Mouse (Mus musculus): ENCODE results near the gene Cramp1l. TPM values are rescaled to one million over a fixed set of nuclear protein-coding genes. Genes with fewer than 3 reads are reported as not detected.

Cramp1l gene
- polyA plus RNA-seq, 1 experiment from 2014 or later, result 9.1 TPM

Other genes with a start within 250 kb of the Cramp1l start
- 0.10 TPM in 1 of 2 replicates, not detected in the other for gene Meiob, start 211.5 kb downstream of the Cramp1l start, polyA plus RNA-seq (2016; fragmentation: Nextera tagmentation; extraction: Ambion mirVana)
- 30.7 and 34.3 TPM in 2 replicates for gene Hagh, start 175.6 kb downstream of the Cramp1l start, polyA plus RNA-seq (2016; fragmentation: Nextera tagmentation; extraction: Ambion mirVana)
- 18.4 and 20.7 TPM in 2 replicates for gene Fahd1, start 165.4 kb downstream of the Cramp1l start, polyA plus RNA-seq (2016; fragmentation: Nextera tagmentation; extraction: Ambion mirVana)
- 0.58 and 0.65 TPM in 2 replicates for gene Igfals, start 149.8 kb downstream of the Cramp1l start, polyA plus RNA-seq (2016; fragmentation: Nextera tagmentation; extraction: Ambion mirVana)
- gene Nubp2, start 129.4 kb downstream of the Cramp1l start, polyA plus RNA-seq (2016; fragmentation: Nextera tagmentation; extraction: Ambion mirVana), result 90.0 and 95.5 TPM in 2 replicates
- gene Spsb3, start 129.1 kb downstream of the Cramp1l start, polyA plus RNA-seq (2016; fragmentation: Nextera tagmentation; extraction: Ambion mirVana), result 48.9 and 53.4 TPM in 2 replicates
- 30.8 and 36.3 TPM in 2 replicates for gene Eme2, start 120.7 kb downstream of the Cramp1l start, polyA plus RNA-seq (2016; fragmentation: Nextera tagmentation; extraction: Ambion mirVana)
- gene Mrps34, start 120.7 kb downstream of the Cramp1l start, polyA plus RNA-seq (2016; fragmentation: Nextera tagmentation; extraction: Ambion mirVana), result 96.7 and 102 TPM in 2 replicates
- 44.7 and 46.5 TPM in 2 replicates for gene Nme3, start 119.3 kb downstream of the Cramp1l start, polyA plus RNA-seq (2016; fragmentation: Nextera tagmentation; extraction: Ambion mirVana)
- gene Mapk8ip3, start 78.8 kb downstream of the Cramp1l start, polyA plus RNA-seq (2016; fragmentation: Nextera tagmentation; extraction: Ambion mirVana), result 51.4 and 61.7 TPM in 2 replicates
- gene Jpt2, start 55.1 kb downstream of the Cramp1l start, polyA plus RNA-seq (2016; fragmentation: Nextera tagmentation; extraction: Ambion mirVana), result 358 and 426 TPM in 2 replicates
- 25.1 and 31.7 TPM in 2 replicates for gene Ift140, start 297 bp upstream of the Cramp1l start, polyA plus RNA-seq (2016; fragmentation: Nextera tagmentation; extraction: Ambion mirVana)
- gene Tmem204, start 67.8 kb upstream of the Cramp1l start, polyA plus RNA-seq (2016; fragmentation: Nextera tagmentation; extraction: Ambion mirVana), result 13.0 and 13.7 TPM in 2 replicates
- 49.9 and 52.3 TPM in 2 replicates for gene Telo2, start 100.2 kb upstream of the Cramp1l start, polyA plus RNA-seq (2016; fragmentation: Nextera tagmentation; extraction: Ambion mirVana)
- gene Ptx4, start 105.0 kb upstream of the Cramp1l start, polyA plus RNA-seq (2016; fragmentation: Nextera tagmentation; extraction: Ambion mirVana), result not detected in 2 replicates
- 23.5 and 24.7 TPM in 2 replicates for gene Clcn7, start 117.6 kb upstream of the Cramp1l start, polyA plus RNA-seq (2016; fragmentation: Nextera tagmentation; extraction: Ambion mirVana)
- not detected in 2 replicates for gene Ccdc154, start 146.7 kb upstream of the Cramp1l start, polyA plus RNA-seq (2016; fragmentation: Nextera tagmentation; extraction: Ambion mirVana)
- gene Gm38655, start 159.7 kb upstream of the Cramp1l start, polyA plus RNA-seq (2016; fragmentation: Nextera tagmentation; extraction: Ambion mirVana), result not detected in 2 replicates
- gene BC003965, start 168.8 kb upstream of the Cramp1l start, polyA plus RNA-seq (2016; fragmentation: Nextera tagmentation; extraction: Ambion mirVana), result 35.6 and 36.3 TPM in 2 replicates
- gene Unkl, start 172.6 kb upstream of the Cramp1l start, polyA plus RNA-seq (2016; fragmentation: Nextera tagmentation; extraction: Ambion mirVana), result 8.5 and 8.6 TPM in 2 replicates
- 63.3 and 73.2 TPM in 2 replicates for gene Gnptg, start 224.3 kb upstream of the Cramp1l start, polyA plus RNA-seq (2016; fragmentation: Nextera tagmentation; extraction: Ambion mirVana)
- 76.9 and 86.4 TPM in 2 replicates for gene Tsr3, start 224.4 kb upstream of the Cramp1l start, polyA plus RNA-seq (2016; fragmentation: Nextera tagmentation; extraction: Ambion mirVana)
- gene Baiap3, start 240.6 kb upstream of the Cramp1l start, polyA plus RNA-seq (2016; fragmentation: Nextera tagmentation; extraction: Ambion mirVana), result 2.3 and 3.5 TPM in 2 replicates